Mouse (Mus musculus) testis, adult 2 months (tissue): ENCODE measurements around the gene Dnajc13.

ENCODE experiments used
- CTCF ChIP-seq: fragments of 200-500 bp; IDR thresholded peaks from 2 replicates; pipeline ENCODE4 v1.5.1; 2012; ENCODE audit warnings: low read depth, mild to moderate bottlenecking, inconsistent platforms, low read length, moderate library complexity; ENCODE audit not compliant: control insufficient read depth, insufficient read depth, insufficient replicate concordance
- POLR2A ChIP-seq: fragments of 200-500 bp; IDR thresholded peaks from 2 replicates; pipeline ENCODE4 v1.6.1; 2012; ENCODE audit warnings: low read depth, mild to moderate bottlenecking, inconsistent platforms, low read length, moderate library complexity; ENCODE audit not compliant: control insufficient read depth

DNA sequence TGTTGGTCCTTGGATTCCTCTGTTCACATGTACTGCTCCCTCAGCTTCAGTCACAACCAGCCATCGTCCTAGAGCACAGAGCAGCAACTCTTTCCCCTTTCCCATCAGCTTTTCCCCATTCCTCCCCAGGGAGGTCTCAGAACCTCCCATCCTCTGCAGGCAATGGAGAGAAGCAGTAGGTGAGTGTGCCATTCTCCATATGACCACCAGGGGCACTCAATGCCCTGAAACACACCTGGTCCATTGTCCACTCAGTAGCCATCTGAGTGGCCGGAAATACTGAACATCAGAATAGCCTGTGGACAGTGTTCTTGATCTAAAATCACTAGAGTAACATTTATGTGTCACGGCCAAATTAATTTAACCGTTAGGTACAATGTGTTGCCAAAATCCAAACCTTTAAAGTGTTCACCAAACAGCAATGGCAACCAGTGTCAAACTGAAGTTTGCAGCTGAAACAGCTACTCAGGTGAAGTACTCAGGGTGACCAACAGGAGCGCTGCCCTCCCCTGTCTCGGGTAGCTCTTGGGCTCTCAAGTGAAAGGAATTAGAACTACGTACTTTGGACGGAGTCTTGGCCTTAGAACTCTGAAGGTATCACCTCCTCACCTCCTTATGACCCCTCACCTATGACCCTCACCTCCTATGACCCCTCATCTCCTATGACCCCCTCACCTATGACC, 118.3 kb downstream of the Dnajc13 start:
- TF ChIP-seq CTCF (peak; percentile 68; the same call in 1 of the 2 replicates), POLR2A (no peak)
